Mouse (Mus musculus) lung, postnatal 4 days (tissue): ENCODE results near the gene Mettl5.
"Not testable (repeated sequence)": the region's sequence is repeated elsewhere in the genome, so short reads cannot be mapped to it uniquely, and the experiment has no call there.

Source experiments
- DNase-seq, 2 experiments: peaks; one replicate each; pipeline ENCODE4 v3.0.0; 2021

Gene Mettl5

DNA sequence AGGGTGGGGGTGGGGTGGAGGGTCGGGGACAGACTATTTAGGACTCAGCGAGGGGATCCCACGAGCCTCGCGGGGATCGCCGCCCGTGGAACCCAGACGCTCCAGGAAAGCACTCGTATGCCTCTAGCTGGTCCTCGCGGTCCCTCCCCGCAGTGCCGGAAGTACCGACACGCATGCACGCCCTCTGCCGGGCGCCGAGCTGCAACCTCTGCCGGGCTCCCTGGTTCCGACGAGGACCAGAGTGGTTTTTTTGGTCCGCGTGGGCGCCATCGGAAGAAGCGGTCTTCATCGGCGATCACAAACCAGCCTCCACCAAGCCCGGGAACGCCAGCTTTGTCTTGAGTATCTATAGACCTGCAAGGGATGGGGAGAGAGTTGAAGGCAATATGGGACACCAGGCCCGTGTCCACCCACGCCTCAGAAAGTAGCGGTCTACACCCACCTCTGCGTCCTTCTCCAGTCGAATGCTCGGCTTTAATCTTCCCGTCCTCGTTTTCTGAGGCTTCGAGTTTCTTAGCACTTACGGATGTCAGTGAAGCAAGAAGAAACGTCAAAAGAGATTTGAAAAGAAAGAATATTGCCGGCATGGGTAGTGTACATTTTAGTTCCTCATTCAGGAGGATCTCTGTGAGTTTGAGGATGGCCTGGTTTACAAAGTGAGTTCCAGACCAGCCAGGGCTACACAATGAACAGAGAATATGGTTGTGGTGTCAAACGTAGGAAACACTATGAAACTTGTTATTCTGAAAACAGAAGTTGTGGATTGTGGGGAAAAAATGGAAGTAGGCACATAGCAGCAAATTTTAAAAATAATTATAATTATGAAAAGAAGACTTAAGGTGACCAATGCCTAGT is at the start of gene Mettl5:
Gene Mettl5 (minus strand): TSS at position 165 of the 855 bp plus-strand sequence.
- peak; percentile 92 to 93 for DNase-seq

DNA sequence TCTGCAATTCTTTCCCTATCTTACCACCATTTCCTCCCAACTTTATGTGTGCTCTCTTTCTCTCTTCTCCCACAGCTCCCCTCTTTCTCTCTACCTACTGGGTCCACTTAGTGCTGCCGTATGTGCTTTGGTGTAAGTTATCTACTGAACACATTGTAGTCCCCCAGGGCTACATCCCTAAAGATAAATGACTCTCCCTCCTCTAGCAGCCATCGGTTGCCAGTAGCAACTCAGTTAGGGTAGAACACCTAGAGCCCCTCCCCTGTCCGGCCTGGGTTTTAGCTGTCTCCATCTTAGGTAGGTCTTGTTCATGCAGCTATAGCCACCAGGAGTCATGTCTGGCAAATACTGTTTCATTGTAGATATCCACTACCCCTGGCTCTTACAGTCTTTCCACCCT is 39.5 kb upstream of the Mettl5 start:
- DNase-seq: no peak

DNA sequence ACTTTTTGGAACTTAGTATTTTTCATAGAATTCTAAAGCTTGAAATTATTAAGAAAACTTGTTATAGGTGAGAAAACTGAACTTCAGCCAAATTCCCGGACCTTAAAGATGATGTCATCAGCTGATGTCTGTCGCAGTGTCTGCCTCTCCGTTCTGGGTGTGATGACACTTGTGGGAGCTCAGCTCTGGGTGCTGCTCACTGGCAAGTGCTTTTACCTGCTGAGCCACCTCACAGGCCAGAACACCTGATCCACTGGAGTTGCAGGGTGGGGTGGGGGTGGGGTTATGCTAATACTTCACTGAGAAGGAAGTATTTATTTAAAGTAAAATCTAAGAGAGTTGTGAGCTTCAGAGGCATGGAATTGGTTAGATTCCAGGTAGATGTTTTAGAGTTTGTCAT is 31.9 kb upstream of the Mettl5 start:
- DNase-seq: no peak

DNA sequence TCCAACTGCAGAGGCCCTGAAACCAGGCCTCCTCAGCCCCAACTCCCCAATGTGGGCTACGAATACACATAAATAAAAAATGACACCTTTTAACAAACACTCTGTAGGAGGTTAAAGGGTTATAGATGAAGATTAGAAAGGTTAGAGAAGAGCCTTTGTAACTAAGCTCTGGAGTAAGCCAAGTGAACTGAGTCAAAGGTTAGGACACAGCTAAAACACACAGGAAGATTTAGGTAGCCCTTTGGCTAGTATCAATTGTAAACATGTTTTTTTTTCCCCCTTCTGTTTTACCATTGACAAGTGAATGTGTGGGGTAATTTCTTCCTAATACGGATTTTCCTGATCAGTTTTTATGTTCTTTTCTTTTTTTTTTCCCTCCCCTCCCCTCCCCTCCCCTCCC is 27.4 kb upstream of the Mettl5 start:
- no peak for DNase-seq

DNA sequence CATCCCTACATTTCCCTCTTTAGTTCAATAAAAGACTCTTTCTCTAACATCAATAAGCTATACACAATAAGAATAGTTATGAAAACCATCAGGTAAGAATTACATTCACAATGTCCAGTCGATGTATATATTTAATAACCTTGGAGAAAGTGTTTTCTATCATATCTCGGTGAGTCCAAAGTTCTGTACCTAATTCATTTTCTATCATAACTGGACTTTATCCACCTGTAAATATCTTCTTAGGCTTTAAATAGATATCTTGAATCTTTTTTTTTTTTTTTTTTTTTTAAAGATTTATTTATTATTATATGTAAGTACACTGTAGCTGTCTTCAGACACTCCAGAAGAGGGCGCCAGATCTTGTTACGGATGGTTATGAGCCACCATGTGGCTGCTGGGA is 22.0 kb upstream of the Mettl5 start:
- DNase-seq: not testable (repeated sequence)

DNA sequence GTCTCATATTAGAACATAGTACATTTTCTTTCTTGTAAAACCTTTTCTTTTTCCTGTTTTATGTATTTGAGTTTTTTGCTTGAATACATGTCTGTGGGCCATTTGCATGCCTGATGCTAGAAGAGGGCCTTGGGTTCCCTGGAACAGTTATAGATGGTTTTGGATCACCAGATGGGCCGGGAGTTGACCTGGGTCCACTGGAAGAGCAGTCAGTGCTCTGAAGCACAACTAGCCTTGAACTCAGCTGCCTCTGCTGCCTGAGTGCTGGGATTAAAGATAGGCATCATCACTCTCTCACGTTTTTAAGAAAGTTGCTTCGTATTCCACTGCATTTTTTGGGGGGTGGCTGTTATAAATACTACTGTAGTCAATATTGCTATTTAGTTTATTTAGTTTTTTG is 18.1 kb upstream of the Mettl5 start:
- DNase-seq: no peak

DNA sequence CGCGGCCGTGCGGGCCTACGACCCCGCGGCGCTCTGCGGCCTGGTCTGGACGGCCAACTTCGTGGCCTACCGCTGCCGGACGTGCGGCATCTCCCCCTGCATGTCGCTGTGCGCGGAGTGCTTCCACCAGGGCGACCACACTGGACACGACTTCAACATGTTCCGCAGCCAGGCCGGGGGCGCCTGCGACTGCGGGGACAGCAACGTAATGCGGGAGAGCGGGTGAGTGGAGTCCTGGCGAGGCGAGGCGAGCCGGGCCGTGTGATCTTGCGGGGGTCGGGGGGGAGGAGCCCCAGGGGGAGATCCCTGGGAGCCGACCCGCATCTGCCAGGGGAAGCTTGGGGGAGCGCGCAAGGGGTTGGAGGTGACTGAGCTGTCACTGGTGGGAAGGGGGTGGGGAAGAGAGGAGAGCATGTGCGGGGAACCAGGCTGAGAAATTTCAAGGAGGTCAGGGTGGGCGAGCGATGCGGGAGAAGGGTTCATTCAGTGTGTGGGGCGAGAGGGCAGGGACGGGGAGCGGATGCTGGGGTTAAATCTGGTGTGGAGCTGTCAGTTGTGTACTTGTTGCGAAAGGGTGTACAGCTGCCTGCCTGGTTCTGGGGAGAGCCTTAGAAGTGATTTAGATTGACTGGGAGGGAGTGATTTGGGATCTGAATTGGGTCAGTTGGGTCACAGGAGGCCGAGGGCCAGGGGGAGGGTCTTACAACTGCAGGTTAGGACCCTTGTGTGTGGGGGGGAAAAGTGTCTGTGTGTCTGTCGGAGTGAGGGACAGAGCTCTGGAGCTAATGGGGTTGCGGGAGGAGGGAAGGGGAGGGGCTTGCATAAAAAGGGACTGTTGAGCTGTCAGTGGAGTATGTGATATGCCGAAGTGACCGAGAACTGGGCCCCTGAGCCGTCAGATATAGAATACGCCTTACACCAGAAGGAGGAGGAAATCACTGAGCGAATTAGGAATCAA is 12.5 kb upstream of the Mettl5 start:
- peak; percentile 61 to 70 for DNase-seq

DNA sequence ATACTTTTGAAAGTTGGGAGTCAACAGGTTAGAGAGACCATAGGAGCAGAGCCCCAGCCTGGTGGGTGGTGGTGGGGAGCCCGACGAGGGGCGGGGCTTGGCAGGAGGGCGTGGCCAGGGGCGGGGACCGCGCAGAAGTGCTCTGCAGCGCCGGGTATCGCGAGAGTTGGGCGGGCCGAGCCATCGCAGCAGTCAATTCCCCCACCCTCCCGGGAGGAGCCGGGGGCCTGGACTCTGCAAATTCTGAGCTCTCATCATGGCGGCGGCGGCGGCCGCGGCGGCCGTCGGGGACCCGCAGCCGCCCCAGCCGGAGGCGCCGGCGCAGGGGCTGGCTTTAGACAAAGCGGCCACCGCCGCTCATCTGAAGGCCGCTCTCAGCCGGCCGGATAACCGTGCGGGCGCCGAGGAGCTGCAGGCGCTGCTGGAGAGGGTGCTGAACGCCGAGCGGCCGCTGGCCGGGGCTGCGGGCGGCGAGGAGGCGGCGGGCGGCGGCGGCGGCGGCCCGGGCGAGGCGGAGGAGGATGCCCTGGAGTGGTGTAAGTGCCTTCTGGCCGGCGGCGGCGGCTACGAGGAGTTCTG is 11.7 kb upstream of the Mettl5 start, which contains the start of gene Ubr3:
Gene Ubr3 (plus strand): TSS at position 208 of the 579 bp plus-strand sequence.
- DNase-seq: peak; percentile 98 to 99

DNA sequence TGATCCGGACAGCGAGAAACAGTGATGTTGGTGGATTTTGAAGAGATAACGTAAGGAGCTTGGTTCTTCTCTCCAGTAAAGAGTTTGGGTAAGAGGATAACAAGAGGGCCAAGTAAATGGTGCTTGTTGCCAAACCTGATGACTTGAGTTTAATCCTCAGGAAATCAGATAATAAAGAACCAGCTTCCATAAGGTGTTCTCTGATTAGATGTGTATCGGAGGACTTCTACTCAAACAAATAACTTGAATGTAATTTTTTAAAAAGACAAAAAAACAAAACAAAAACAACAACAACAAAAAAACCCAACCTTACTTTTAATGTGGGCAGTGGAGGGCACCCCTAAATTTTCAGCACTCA is 10.8 kb upstream of the Mettl5 start:
- DNase-seq: no peak

DNA sequence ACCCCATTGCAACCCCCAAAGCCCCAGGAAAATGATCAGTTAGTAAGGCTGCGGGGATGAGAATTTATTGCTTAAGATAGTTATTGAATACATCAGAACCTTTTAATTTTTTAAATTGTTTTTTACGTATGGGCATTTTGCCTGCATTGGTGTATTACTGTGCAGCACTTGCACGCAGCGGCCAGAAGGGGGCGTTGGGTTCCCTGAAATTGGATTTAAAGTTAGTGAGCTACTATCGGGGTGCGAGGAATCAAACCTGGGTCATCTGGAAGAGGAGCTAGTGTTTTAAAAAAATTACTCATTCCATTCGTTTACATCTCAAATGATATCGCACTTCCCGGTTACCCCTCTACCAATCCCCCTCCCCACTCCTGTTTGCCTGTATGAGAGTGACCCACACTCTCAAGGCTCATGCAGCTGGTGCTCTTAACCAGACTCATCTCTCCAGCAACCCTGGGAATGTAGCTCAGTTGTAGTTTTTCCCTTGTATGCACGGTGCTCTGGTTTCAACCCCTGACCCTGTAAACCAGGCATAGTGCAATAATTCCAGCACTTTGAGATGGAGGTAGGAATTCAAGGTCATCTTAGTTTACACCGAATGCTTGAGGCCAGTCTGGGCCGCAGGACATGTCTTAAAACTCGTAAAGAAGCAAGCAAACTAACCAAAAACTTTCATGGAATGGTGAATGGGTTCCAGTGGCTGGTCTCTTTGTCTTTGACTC is 10.2 kb upstream of the Mettl5 start:
- DNase-seq: peak in 1 of 2 experiments; percentile 16

DNA sequence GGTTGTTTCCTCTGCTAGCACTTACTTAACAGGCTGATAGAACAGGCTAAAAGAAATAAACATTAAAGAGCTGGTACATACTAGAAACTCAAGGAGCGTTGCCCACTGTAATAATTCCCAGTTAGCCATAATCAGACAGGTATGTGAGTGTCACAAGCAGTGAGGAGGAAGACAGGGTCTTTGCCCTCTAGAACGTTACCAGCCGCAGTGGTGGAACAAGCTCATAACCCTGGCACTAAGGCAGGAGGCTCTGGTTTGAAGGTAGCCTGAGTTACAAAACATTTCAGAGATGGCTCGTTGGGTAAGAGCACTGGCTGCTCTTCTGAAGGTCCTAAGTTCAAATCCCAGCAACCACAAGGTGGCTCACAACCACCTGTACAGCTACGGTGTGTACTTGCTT is 8.5 kb upstream of the Mettl5 start:
- DNase-seq: no peak

DNA sequence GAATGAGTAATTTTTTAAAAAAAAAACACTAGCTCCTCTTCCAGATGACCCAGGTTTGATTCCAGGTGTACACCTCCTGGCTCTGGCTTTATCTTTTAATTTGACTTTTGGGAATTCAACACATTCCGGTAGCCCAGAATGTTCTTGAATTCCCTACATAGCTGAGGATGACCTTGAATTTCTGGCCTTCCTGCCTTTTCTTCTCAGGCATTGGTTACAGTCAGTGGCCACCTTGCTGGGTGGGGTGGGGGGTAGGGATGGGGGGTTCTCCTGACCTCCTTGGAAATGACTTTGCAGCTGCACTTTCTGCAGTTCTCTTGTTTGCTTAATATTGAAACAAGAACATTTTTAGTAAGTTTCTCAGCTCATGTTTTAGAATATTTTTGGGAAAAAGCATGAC is 7.7 kb upstream of the Mettl5 start:
- no peak for DNase-seq

DNA sequence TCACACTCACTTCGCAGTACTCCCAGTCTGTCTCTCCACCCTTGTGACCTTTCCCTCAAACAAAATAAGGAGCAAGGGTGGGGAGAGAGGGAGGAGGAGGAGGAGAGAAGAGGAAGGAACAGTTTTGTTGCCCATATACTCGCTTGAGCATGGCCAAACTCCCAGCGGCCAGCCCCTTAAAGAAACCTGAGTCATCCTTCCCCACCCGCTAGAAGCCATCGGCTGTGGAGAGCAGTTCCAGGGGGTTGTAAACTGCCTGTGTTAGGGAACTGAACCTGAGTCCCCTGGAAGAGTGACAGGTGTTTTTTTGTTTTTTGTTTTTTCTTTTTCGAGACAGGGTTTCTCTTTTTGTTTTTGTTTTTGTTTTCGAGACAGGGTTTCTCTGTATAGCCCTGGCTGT is 5.4 kb upstream of the Mettl5 start:
- no peak for DNase-seq

DNA sequence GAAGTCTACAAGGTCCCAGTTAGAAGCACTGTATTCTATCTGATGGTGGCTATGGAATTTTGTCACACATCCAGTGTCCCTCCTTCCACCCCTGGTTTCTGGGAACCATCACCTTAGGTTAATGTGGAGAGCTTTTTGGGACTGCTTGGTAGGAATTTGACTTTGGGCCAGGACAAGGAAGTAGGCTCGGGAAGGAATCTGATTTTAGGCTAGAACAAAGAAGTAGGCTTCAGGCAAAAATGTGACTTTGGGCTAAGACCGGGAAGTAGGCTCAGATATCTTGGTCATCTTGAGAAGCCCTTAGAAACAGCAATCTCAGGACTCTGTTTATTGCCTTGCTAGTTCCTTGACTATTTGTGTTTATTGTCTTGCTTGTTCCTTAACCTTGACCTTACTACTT is 3.5 kb upstream of the Mettl5 start:
- no peak for DNase-seq

DNA sequence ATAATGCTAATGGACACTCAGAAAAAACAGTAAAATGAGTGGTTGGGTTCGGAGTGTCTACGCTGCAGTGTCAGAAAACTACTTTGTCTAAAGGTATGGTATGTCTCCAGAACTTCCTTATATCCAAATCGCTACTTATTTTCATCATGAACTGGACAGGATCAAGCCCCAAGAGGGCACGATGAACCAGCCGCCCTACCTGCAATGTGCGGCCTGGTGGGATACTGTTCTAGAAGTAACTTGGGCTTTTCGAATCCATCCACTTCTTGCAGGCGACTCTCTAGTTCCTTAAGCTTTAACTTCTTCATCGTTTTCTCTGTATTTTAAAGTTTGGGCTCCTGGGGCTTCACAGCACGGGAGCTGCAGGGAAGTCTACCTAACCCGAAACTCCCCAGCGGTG is 365 bp downstream of the Mettl5 start:
- no peak for DNase-seq

DNA sequence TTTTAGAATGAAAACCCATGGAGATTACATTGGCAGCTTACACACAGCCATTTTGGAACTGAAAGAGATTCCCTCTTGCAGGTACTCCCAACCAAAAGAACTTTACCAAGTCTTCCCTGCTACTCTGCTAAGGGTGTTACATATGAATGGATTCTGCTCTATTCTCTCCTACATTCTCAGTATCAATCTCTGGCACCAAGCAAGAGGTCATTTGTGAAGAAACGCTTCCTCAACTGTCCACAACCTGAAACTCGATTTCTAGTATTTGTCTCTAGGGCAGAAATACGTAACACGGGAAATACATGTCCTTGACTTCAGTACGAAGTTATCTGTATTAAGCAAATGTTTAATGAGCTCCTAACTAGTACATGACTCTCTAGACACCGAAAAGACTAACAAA is 834 bp downstream of the Mettl5 start:
- DNase-seq: no peak

DNA sequence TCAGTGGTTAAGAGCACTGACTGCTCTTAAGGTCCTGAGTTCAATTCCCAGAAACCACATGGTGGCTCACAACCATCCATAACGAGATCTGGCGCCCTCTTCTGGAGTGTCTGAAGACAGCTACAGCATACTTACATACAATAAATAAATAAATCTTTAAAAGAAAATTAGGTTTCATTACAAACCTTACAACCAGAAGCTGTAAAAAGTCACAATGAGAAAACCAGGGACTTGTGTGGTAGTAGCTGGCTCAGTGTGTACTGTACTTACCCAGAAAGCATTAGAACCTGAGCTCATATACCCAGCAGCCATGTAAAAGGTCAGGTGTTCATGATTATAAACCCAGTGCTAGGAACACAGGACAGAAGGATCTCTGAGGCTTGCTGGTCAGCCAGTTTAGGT is 1.4 kb downstream of the Mettl5 start:
- DNase-seq: peak in 1 of 2 experiments; percentile 6

DNA sequence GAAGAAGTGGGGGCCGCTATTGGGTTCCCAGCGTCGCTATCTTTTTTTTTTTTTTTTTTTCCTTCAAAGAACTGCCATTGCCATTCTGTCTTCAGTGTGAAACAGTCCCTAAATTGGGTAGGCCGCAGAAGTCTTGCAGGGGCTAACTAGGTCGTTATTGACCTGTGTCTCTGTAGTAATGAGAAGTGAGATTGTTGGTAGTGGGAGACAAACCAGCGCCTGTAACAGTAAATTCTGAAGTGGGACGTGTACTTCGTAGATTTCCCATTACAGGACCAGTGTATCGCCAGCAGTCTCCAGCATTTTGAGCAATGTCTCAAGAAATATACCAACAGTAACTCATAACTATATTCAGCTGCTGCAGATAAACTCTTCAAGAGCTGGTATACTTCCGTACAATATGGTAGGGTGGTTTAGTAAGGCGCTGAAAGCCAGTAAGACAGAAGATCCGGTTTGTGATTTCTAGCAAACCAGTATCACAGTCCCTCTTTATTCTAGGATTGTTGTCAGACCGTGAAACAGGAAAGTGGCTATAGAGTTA is 23.2 kb downstream of the Mettl5 start:
- no peak for DNase-seq

DNA sequence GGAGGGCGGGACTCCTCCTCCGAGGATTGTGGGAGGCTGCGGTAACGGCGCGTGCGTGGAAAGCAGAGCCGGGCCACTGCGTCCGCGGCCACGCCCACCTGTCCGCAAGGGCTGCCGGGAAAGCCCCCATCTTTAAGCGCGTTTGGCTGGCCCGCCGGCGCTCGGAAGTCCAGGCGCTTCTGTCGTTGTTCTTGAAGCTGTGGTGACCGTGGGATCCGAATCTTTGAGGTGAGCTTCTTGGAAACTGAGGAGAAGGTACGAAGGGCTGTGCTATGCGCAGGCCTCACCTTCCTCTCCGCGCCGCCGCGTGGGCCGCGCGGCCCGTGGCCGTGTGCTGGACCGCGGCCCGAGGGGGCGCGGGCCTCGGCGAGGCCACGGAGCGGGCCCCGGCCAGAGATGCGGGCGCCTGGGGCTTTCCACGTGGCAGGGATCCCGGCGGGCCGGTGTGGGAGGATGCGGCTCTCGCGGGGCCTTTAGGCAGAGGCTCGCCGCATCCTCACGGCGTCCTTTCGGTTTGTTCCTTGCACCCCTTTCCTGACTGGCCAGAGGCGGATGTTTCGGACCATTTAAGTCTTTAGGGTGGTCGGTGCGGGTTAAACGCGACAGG is 23.8 kb downstream of the Mettl5 start, which contains the start of gene Ssb:
Gene Ssb (plus strand): TSS at position 78 of the 607 bp plus-strand sequence.
- peak; percentile 94 to 96 for DNase-seq

DNA sequence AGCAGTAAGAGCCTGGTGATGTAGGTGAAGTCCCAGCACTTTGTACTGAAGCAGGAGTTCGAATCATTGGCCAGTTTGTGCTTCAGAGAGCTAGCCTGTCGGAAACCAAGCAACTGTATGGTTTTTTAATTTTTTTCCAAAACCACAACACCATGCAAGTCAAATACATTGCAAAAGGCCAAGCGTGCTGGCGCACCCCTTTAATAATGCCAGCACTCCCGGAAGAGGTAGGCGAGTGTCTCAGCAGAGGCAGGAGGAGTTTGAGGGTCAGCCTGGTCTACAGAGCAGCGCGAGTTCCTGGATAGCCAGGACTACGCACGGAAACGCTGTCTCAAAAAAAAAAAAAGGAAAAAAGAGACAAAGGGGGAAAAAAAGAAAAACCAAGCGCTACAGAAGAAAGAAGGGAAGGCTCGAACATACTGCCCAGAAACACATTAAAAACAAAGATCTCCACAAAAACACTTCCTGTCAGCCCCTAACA is 24.4 kb downstream of the Mettl5 start:
- DNase-seq: peak; percentile 36

DNA sequence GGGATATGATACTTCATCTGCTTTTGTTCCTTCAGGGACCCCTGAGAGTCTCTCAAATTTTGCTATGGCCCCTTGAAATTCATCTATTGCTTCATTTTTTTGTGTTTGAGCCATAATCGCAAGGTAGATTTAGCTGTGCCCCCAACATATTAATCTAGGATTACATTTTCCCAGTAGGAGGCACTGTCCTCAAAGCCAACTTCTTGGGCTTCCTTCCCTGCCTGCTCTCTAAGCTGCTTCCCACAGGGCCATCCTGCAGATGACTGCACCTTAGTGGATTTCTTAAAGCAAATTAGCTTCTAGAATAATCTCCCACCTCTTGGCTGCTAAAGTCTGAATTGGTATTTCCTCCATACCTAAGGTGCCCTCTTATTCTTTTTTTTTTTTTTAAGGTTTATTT is 27.5 kb downstream of the Mettl5 start:
- no peak for DNase-seq

DNA sequence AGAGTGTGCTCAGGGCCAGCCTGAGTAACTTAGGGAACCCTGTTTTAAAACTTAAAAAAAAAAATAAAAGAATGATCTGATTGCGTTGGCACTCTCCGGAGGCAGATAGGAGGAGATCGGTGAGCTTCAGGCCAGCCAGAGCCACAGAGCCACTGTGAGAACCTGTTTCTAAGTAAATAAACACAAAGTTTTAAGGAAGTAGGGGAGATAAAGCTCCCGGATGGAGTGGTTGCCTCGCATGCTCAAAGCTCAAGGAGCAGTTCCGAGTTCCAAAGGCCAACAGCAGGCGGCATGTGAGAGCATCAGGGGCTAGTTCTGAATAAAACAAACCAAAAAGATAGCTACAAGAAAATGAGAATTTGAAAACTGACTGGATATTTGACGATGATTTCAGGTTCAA is 29.0 kb downstream of the Mettl5 start:
- DNase-seq: peak; percentile 49 to 51
